Mouse (Mus musculus) ES-E14 (cell line): ENCODE measurements around the gene Tff2. TPM values are rescaled to one million over a fixed set of nuclear protein-coding genes. Genes with fewer than 3 reads are reported as not detected.

Source experiments
- DNase-seq: peaks from one replicate; pipeline ENCODE4 v3.0.0-alpha.2; 2013; ENCODE audit warnings: low read depth, low spot score
- H3K27ac ChIP-seq: 2 replicates; pipeline ENCODE4 v1.5.1; 2012; ENCODE audit warnings: low read depth, mild to moderate bottlenecking, low read length, moderate library complexity, mixed read lengths; ENCODE audit not compliant: poor library complexity, insufficient read depth, severe bottlenecking
- H3K36me3 ChIP-seq: 2 replicates; pipeline ENCODE4 v1.6.1; 2012; ENCODE audit warnings: mild to moderate bottlenecking, low read length, moderate library complexity, mixed read lengths; ENCODE audit not compliant: control insufficient read depth, poor library complexity, insufficient read depth, severe bottlenecking
- H3K4me1 ChIP-seq, 2 experiments: fragments of 150-350 bp in 1 of 2; sonication (generic) in 1 of 2; 2 replicates each; pipeline ENCODE4 v1.6.1; 2012; ENCODE audit warnings: low read length in 2 of 2, mild to moderate bottlenecking in 1 of 2, mixed read lengths in 1 of 2; ENCODE audit not compliant: control insufficient read depth in 2 of 2, insufficient read depth in 2 of 2, poor library complexity in 1 of 2
- H3K4me3 ChIP-seq, 2 experiments: fragments of 150-350 bp in 1 of 2; sonication (generic) in 1 of 2; 2 replicates each; pipeline ENCODE4 v1.5.1; 2012; ENCODE audit warnings: low read length in 2 of 2, low read depth in 1 of 2, mild to moderate bottlenecking in 1 of 2, mixed read lengths in 1 of 2; ENCODE audit not compliant: insufficient read depth in 1 of 2, poor library complexity in 1 of 2, severe bottlenecking in 1 of 2
- H3K9ac ChIP-seq: 2 replicates; pipeline ENCODE4 v1.6.1; 2012; ENCODE audit warnings: low read depth, mild to moderate bottlenecking, low read length, mixed read lengths; ENCODE audit not compliant: poor library complexity, insufficient read depth, severe bottlenecking
- H3K9me3 ChIP-seq: fragments of 150-350 bp; sonication (generic); 2 replicates; pipeline ENCODE4 v1.6.1; 2012; ENCODE audit warnings: low read depth, mild to moderate bottlenecking, low read length; ENCODE audit not compliant: control insufficient read depth, insufficient read depth
- CHD2 ChIP-seq: IDR thresholded peaks from 2 replicates; pipeline ENCODE4 v1.6.1; 2014; ENCODE audit warnings: mild to moderate bottlenecking, low read depth, low read length, inconsistent platforms
- HCFC1 ChIP-seq: IDR thresholded peaks from 2 replicates; pipeline ENCODE4 v1.6.1; 2012; ENCODE audit warnings: low read length, inconsistent platforms, borderline replicate concordance; ENCODE audit not compliant: insufficient read depth
- MAFK ChIP-seq: IDR thresholded peaks from 2 replicates; pipeline ENCODE4 v1.6.1; 2014; ENCODE audit warnings: mild to moderate bottlenecking, low read depth, low read length, inconsistent platforms; ENCODE audit not compliant: insufficient read depth
- ZC3H11A ChIP-seq: IDR thresholded peaks from 2 replicates; pipeline ENCODE4 v1.6.1; 2012; ENCODE audit warnings: low read depth, mild to moderate bottlenecking, inconsistent platforms, low read length, borderline replicate concordance
- ZNF384 ChIP-seq: IDR thresholded peaks from 2 replicates; pipeline ENCODE4 v1.6.1; 2012; ENCODE audit warnings: low read depth, low read length, inconsistent platforms
- in situ Hi-C, 2 experiments: fragments of 600-800 bp; cut with MboI; formaldehyde crosslinking; loops; one replicate each; pipeline ENCODE4 v1.15.1; 2025; ENCODE audit warnings: low sequenced_read_pairs in 2 of 2, inconsistent platforms in 1 of 2; ENCODE audit not compliant: unreplicated experiment in 2 of 2
- total RNA-seq: library from RNA; depleted of rRNA; stranded (reverse); fragments of 300-350 nt; gene quantifications from 2 replicates; pipeline ENCODE4 v1.2.3, GENCODE M21; 2012

Gene Tff2
- total RNA-seq, 1 experiment = not detected

DNA sequence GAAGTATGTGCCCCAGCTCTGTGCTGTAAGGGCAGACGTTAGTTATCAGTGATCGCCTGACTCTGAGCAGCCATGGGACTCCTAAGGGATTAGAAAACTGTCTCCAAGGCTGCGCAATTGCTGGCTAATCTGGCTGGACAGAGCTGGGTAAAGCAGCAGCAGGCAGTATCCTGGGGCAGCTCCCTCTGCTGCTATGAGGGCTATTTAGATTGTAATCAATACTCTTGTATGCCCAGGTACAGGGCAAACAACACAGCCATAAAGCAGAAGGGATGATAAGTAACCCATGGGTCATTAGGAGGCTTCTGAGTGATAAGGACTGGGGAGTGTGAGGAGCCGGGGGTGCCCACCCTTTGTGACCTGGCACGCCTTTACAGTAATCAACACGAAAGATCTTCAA is 9.2 kb downstream of the Tff2 start:
- in situ Hi-C loops = no loop called here
- H3K9me3 ChIP-seq = no peaks in the 10 kb centered on the region
- H3K4me1 ChIP-seq = peaks cover 0 to 3% of the 10 kb centered on the region in 2 experiments; a peak in 1 of 4 replicates
- no peak overlapping the region for H3K27ac ChIP-seq
- no peak overlapping the region for H3K9ac ChIP-seq
- no peak overlapping the region for H3K4me3 ChIP-seq
- H3K36me3 ChIP-seq = no peaks in the 10 kb centered on the region
- TF ChIP-seq CHD2 = no peak
- no peak for TF ChIP-seq ZC3H11A
- TF ChIP-seq MAFK = no peak
- no peak for TF ChIP-seq ZNF384
- TF ChIP-seq HCFC1 = no peak
- no peak for DNase-seq

DNA sequence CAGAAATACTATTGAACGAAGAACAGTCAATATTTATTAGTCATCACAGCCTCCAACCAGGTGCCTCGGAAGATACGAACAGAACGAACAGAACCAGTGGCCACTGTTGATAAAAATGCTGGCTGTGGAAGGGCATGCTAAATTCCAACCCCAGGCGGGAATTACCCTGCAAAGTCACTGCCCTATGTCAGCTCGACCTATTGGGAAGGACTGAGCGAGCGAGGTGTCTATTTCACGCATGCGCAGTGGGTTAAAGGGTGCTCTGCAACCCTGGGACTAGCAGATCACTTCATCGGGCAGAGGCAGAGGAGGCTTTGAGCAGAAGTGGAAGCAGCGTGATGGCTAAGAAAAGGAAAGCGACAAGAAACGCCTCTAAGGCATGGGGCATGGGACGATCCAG is 10.3 kb downstream of the Tff2 start:
- no peaks in the 10 kb centered on the region for H3K9me3 ChIP-seq

DNA sequence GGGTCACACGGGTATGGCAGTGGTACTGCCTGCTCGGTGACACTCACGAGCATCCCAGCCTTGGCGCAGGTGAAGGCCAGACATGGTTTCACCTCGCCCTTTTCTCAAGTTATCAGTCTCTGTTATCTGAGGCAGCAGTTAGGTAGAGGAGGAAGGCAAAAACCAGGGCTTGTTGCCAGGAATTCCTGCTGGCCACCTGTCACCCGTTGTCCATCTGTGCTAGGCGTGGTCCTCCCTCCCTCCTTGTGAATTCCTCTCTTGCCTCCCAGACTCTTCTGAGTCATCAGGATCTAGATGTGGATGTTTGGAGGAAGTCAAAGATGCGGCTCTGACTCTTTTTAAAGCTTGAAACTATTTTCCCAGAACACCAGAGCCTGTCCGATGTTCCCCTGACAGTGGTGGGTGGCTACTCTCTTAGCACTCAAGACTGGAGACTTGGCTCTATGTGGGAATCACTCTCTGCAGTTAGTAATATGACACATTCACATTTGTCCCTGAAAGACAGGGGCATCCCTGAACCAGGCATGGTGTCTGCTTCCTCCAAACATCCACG is 12.7 kb downstream of the Tff2 start:
- no peak for DNase-seq
- Histone ChIP-seq H3K4me3 (no peak overlapping the region), H3K36me3 (no peaks in the 10 kb centered on the region), H3K27ac (no peak overlapping the region), H3K9ac (no peak overlapping the region), H3K4me1 (peaks cover 0 to 3% of the 10 kb centered on the region in 2 experiments; a peak in 1 of 4 replicates), H3K9me3 (no peaks in the 10 kb centered on the region)
- TF ChIP-seq ZC3H11A = no peak
- TF ChIP-seq MAFK = no peak
- TF ChIP-seq CHD2 = no peak
- no peak for TF ChIP-seq ZNF384
- no peak for TF ChIP-seq HCFC1
- in situ Hi-C loops = no loop called here

More for the DNA sequence above, 10.3 kb downstream of the Tff2 start:
- Histone ChIP-seq H3K36me3 (no peaks in the 10 kb centered on the region), H3K27ac (no peak overlapping the region), H3K4me3 (peak overlapping the region in 1 of 2 experiments; percentile 37; a peak in 1 of 4 replicates), H3K9ac (no peak overlapping the region), H3K4me1 (peaks cover 0 to 3% of the 10 kb centered on the region in 2 experiments; a peak in 1 of 4 replicates)
- no peak for DNase-seq
- in situ Hi-C loops = no loop called here
- TF ChIP-seq MAFK = no peak
- TF ChIP-seq ZNF384 = no peak
- TF ChIP-seq CHD2 = no peak
- no peak for TF ChIP-seq HCFC1
- TF ChIP-seq ZC3H11A = no peak

DNA sequence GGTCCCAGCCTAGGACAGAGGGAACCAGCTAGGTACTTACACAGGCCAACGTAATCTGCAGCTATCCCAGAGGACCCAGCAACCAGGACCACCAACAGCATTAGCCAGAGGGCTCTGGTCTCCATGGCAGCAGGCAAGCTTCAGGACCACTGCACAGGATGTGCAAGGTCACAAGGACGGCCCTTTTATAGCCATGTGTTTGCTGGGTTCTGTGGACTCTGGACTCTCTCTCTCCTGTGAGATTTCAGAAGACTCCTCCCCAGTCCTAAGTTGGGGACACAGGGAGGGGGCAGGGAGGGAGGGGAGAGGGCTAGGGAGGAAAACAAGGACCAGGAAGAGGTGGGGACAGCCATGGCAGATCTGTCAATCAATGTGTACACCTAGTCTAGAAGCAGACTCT is 14.6 kb downstream of the Tff2 start, which contains the start of gene Tff3:
Gene Tff3 (minus strand): TSS at position 195 of the 400 bp plus-strand sequence.
- in situ Hi-C loops = no loop called here
- no peak within 1 kb of the TSS for H3K9ac ChIP-seq
- H3K27ac ChIP-seq = no peak within 1 kb of the TSS
- DNase-seq = no peak
- no peaks in the 10 kb centered on the region for H3K36me3 ChIP-seq
- H3K4me3 ChIP-seq = no peak within 1 kb of the TSS
- TF ChIP-seq ZNF384 (no peak), HCFC1 (no peak), ZC3H11A (no peak), MAFK (no peak), CHD2 (no peak)
- H3K4me1 ChIP-seq = peaks cover 0 to 11% of the 10 kb centered on the region in 2 experiments; a peak in 2 of 4 replicates
- H3K9me3 ChIP-seq = no peaks in the 10 kb centered on the region
